Mouse (Mus musculus) brain, embryonic 14.5 days (tissue): ENCODE measurements around the gene Ndfip2.

ENCODE experiments used
- CTCF ChIP-seq: fragments of 200-500 bp; IDR thresholded peaks from 2 replicates; pipeline ENCODE4 v1.5.1; 2012; ENCODE audit warnings: inconsistent platforms, mild to moderate bottlenecking, moderate library complexity, borderline replicate concordance; ENCODE audit not compliant: insufficient read depth, insufficient read length; ENCODE audit errors: extremely low read depth
- POLR2A ChIP-seq: fragments of 200-500 bp; IDR thresholded peaks from 2 replicates; pipeline ENCODE4 v1.6.1; 2012; ENCODE audit warnings: mild to moderate bottlenecking, inconsistent platforms, borderline replicate concordance; ENCODE audit not compliant: poor library complexity, insufficient read depth, insufficient read length, severe bottlenecking; ENCODE audit errors: extremely low read depth

DNA sequence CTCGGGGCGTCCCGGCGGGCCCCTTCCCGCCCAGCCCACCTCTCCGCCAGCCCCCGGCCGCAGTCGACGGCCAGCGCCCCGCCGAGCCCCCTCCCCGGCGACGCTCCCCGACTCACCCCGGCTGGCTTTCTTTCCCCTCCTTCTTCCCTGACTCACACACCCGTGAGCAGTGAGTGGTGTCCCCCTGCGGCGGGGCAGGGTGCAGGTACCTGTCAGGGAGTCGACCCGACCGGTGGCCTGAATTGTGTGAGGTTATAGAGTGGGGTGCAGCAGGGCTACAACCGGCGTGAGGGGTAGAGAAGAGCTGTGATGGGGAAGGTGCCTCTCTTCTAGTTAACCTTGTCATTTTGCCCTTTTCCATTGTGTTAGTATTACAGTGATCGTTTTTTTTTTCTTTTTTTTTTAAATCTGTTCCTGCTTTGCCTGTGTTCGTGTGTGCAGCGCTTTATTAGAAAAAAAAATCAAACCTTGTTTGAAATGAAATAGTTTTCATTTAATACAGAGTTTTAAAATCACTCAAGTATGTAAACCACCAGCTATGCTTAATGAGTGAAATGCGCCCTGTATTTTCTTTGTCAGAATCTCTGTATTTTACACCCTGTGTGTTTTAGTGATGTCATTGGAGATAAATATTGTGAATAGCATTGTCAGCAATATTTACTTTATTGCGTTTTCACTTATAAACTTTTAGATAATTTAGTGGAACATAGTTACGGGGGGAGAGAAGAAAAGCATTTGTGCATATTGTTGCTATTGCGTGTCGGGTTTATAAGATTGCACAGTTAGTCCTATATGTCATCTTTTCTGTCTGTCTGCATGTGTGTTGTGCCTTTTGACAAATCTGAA lies 885 bp downstream of the Ndfip2 start:
- TF ChIP-seq CTCF (no peak; the same call in 1 of the 2 replicates), POLR2A (no peak)
